Mouse (Mus musculus) intestine, embryonic 16.5 days (tissue): ENCODE measurements around the gene Fbxl13. TPM values are rescaled to one million over a fixed set of nuclear protein-coding genes. Genes with fewer than 3 reads are reported as not detected.

Experiments used
- ATAC-seq: fragments of 200-750 bp; cut with Nextera tagmentation; 2 replicates; pipeline ENCODE4 v1.8.0; 2017; ENCODE audit warnings: moderate TSS enrichment, moderate library complexity
- H3K27ac ChIP-seq: fragments of 300-500 bp; sonication (generic); 2 replicates; pipeline ENCODE4 v1.5.1; 2014; ENCODE audit warnings: mild to moderate bottlenecking, low read length
- H3K27me3 ChIP-seq: fragments of 300-500 bp; sonication (generic); replicated peaks from 2 replicates; pipeline ENCODE4 v1.6.1; 2014; ENCODE audit warnings: low read length, control low read depth, mixed read lengths; ENCODE audit not compliant: control insufficient read depth, insufficient read depth
- H3K36me3 ChIP-seq: fragments of 300-500 bp; sonication (generic); 2 replicates; pipeline ENCODE4 v1.6.1; 2014; ENCODE audit warnings: low read length, control low read depth; ENCODE audit not compliant: control insufficient read depth, insufficient read depth
- H3K4me1 ChIP-seq: fragments of 300-500 bp; sonication (generic); 2 replicates; pipeline ENCODE4 v1.6.1; 2014; ENCODE audit warnings: low read length, control low read depth, mixed read lengths; ENCODE audit not compliant: control insufficient read depth, insufficient read depth
- H3K4me2 ChIP-seq: fragments of 300-500 bp; sonication (generic); 2 replicates; pipeline ENCODE4 v1.6.1; 2014; ENCODE audit warnings: low read depth, low read length, control low read depth
- H3K4me3 ChIP-seq: fragments of 300-500 bp; sonication (generic); 2 replicates; pipeline ENCODE4 v1.5.1; 2014; ENCODE audit warnings: mild to moderate bottlenecking, low read length
- H3K9ac ChIP-seq: fragments of 300-500 bp; sonication (generic); 2 replicates; pipeline ENCODE4 v1.6.1; 2014; ENCODE audit warnings: low read depth, low read length
- H3K9me3 ChIP-seq: fragments of 300-500 bp; sonication (generic); 2 replicates; pipeline ENCODE4 v1.6.1; 2016; ENCODE audit warnings: low read length, control low read depth; ENCODE audit not compliant: control insufficient read depth
- WGBS: fragments of 180-500 bp; shearing (Covaris S2); extraction: QIAGEN DNeasy Blood & Tissue Kit; methylation state at CpG from one replicate; pipeline ENCODE4 v1.1.7; 2014; 5-methylcytosine and 5-hydroxymethylcytosine counted together
- polyA plus RNA-seq: library from polyadenylated mRNA; unstranded; fragments of >200 nt; fragmentation: Nextera tagmentation; extraction: Ambion mirVana; gene quantifications from 2 replicates; pipeline ENCODE4 v1.2.1, GENCODE M21; 2015

Fbxl13 gene
- polyA plus RNA-seq, 1 experiment from 2014 or later = 0.09 TPM

GRCm38 (mm10) chr5:21660850-21661249 is 15.4 kb upstream of the Fbxl13 start:
- Histone ChIP-seq H3K4me3 (no peak overlapping the region), H3K27ac (no peak overlapping the region), H3K9me3 (no peaks in the 10 kb centered on the region), H3K4me2 (no peak overlapping the region), H3K9ac (no peak overlapping the region), H3K36me3 (peaks cover 2% of the 10 kb centered on the region), H3K27me3 (no peaks in the 10 kb centered on the region), H3K4me1 (no peaks in the 10 kb centered on the region)
- ATAC-seq = no peak
- 69% methylated on average over 6 of the region's 6 CpGs for WGBS

DNA sequence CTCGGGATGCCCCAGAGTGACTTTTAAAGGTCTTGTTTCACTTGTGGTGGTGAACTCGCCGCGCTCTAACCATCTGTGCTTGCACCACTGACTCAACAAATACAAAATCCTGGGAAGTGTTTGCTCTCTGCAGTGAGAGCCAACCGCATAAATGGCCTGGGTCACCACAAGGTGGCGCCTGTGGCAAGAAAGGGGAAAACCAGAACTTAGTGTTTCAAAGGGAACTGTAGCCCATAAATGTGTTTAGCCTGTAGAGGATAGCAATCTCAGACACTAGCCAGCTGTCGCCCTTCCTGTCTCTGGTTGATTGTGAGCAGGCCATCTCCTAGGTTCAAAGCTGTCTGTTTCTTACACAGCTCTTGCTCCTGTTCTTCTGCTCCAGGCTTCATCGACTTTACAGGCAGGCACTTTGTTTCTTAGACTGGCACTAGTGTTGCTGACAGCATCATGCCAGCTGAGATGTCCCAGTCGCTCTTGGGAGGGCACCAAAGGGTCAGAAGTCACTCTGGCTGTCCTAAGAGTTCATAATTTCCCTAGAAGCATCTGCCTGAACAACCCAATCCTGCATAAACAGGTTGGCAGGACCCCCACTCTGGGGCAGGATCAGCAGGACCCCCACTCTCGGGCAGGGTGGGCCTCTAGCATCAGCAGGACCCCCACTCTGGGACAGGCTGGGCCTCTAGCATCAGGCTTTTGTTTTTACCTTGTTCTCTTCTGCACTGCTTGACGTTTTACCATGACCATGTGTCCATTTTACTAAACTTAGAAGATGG is 13.4 kb upstream of the Fbxl13 start:
- WGBS = 40% methylated on average over 11 of the region's 11 CpGs
- Histone ChIP-seq H3K4me3 (no peak overlapping the region), H3K9ac (no peak overlapping the region), H3K4me2 (no peak overlapping the region), H3K27me3 (no peaks in the 10 kb centered on the region), H3K9me3 (no peaks in the 10 kb centered on the region), H3K27ac (no peak overlapping the region), H3K4me1 (no peaks in the 10 kb centered on the region), H3K36me3 (peaks cover 5% of the 10 kb centered on the region)
- ATAC-seq = peak; percentile 88

GRCm38 (mm10) chr5:21658038-21658437 is 12.6 kb upstream of the Fbxl13 start:
- no peaks in the 10 kb centered on the region for H3K9me3 ChIP-seq
- no peak overlapping the region for H3K27ac ChIP-seq
- H3K27me3 ChIP-seq = no peaks in the 10 kb centered on the region
- no peak for ATAC-seq
- H3K9ac ChIP-seq = no peak overlapping the region
- H3K4me3 ChIP-seq = no peak overlapping the region
- 85% methylated on average over 6 of the region's 6 CpGs for WGBS
- no peaks in the 10 kb centered on the region for H3K4me1 ChIP-seq
- peaks cover 5% of the 10 kb centered on the region for H3K36me3 ChIP-seq
- H3K4me2 ChIP-seq = no peak overlapping the region

- Histone ChIP-seq H3K4me1 (no peaks in the 10 kb centered on the region), H3K4me2 (no peak overlapping the region), H3K36me3 (peaks cover 3% of the 10 kb centered on the region), H3K9me3 (no peaks in the 10 kb centered on the region), H3K27me3 (no peaks in the 10 kb centered on the region), H3K4me3 (no peak overlapping the region), H3K27ac (no peak overlapping the region), H3K9ac (no peak overlapping the region)
- WGBS = 86% methylated on average over 9 of the region's 9 CpGs
- no peak for ATAC-seq
Measured at GRCm38 (mm10) chr5:21656912-21657311, 11.5 kb upstream of the Fbxl13 start.

- H3K36me3 ChIP-seq = peaks cover 8% of the 10 kb centered on the region
- H3K27ac ChIP-seq = no peak overlapping the region
- no peak overlapping the region for H3K4me3 ChIP-seq
- no peak overlapping the region for H3K4me2 ChIP-seq
- WGBS = 83% methylated on average over 7 of the region's 7 CpGs
- no peaks in the 10 kb centered on the region for H3K9me3 ChIP-seq
- no peak overlapping the region for H3K9ac ChIP-seq
- no peaks in the 10 kb centered on the region for H3K4me1 ChIP-seq
- ATAC-seq = no peak
- no peaks in the 10 kb centered on the region for H3K27me3 ChIP-seq
Measured at GRCm38 (mm10) chr5:21651885-21652612, 6.6 kb upstream of the Fbxl13 start.

DNA sequence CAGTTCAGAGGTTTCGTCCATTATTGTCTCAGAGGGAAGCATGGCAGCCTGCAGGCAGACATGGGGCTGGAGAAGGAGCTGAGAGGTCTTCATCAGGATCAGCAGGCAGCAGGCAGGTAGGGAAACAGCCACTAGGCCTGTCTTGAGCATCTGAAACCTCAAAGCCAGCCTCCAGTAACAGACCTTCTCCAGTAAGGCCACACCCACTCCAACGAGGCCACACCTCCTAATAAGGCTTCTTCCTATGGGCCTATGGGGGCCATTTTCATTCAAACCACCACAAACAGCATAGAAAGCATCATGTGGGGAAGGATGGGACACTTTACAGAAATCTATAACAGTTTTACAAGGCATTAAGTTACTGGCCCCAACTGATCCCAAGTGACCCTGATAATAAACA is 5.3 kb upstream of the Fbxl13 start:
- peaks cover 8% of the 10 kb centered on the region; the same call in 1 of the 2 replicates for H3K36me3 ChIP-seq
- ATAC-seq = no peak
- no peaks in the 10 kb centered on the region for H3K27me3 ChIP-seq
- H3K27ac ChIP-seq = no peak overlapping the region
- H3K4me2 ChIP-seq = no peak overlapping the region
- no peaks in the 10 kb centered on the region for H3K4me1 ChIP-seq
- no peak overlapping the region for H3K9ac ChIP-seq
- H3K9me3 ChIP-seq = no peaks in the 10 kb centered on the region
- 80% methylated on average over 2 of the region's 2 CpGs for WGBS
- H3K4me3 ChIP-seq = no peak overlapping the region

DNA sequence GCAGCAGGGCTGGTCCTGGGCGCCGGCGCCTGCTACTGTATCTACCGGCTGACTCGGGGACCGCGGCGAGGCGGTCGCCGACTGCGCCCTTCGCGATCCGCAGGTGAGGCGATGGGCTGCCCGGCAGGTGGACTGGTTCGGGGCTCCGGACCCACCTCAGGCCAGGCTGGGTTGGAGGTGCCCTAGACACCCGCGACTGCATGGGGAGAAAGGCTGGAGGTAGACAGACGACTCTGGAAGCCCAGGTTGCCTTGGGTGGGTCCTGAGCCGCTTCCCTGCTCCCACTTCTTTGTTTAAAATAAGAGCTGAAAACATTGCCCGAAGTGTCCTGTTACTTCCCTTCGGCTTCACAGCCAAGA is 678 bp upstream of the Fbxl13 start:
- no peaks in the 10 kb centered on the region for H3K9me3 ChIP-seq
- ATAC-seq = no peak
- peak overlapping the region; percentile 88 for H3K9ac ChIP-seq
- no peaks in the 10 kb centered on the region for H3K4me1 ChIP-seq
- peak overlapping the region; percentile 82 for H3K4me3 ChIP-seq
- H3K36me3 ChIP-seq = peaks cover 5% of the 10 kb centered on the region; the same call in 1 of the 2 replicates
- H3K27ac ChIP-seq = peak overlapping the region; percentile 83
- peak overlapping the region; percentile 80 for H3K4me2 ChIP-seq
- H3K27me3 ChIP-seq = no peaks in the 10 kb centered on the region
- WGBS = 0% methylated on average over 25 of the region's 25 CpGs

DNA sequence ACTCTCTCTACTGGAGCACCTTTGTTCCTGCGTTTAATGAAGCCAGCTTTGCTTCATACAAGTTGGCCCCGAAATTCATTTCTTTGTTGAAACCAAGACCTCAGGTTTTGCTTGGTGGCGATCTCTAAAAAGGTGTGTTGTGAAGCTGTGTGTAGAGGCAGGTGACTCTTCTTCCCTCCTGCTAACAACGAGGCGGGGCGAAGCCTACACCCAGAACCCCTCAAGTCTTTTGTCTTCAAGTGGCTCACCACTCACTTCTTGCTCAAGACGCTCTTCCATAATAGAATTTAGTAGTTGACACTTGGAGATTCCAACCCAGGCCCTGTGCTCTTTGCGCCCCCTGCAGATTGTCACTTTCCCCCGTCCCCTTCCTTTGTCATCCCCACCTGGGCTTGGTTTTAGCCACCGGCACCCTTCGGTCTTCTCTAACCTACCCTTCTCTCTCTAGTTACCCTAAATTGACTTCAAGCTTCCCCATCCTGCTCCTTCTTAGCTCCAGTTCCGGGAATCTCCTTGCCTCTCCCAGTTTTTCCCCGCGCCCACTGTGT is 469 bp downstream of the Fbxl13 start:
- 15% methylated on average over 14 of the region's 14 CpGs for WGBS
- Histone ChIP-seq H3K4me3 (peak overlapping the region; percentile 45), H3K9ac (no peak overlapping the region), H3K27ac (no peak overlapping the region), H3K4me1 (no peaks in the 10 kb centered on the region), H3K4me2 (peak overlapping the region; percentile 68), H3K27me3 (no peaks in the 10 kb centered on the region), H3K36me3 (peaks cover 5% of the 10 kb centered on the region; the same call in 1 of the 2 replicates), H3K9me3 (no peaks in the 10 kb centered on the region)
- ATAC-seq = peak; percentile 1

DNA sequence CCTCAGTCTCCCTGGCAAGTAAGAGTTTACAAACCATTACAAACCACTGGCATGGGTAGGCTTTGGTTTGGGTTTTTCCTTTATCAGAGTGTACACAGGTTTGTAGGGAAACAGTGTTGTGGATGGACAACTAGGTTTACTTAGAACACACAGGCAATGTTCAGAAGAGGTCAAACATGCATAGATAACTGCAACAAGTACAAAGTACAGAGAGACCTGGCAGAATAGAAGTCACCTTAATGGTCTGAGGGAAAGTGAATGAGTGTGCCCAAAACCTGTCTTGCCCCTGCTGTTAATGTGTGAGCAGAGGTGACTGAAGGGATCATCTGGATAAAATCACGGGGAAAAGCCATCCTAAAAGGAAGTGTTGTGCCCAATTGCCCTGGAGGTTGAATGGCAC is 1.8 kb downstream of the Fbxl13 start:
- Histone ChIP-seq H3K4me3 (no peak overlapping the region), H3K36me3 (0 out of 2 replicates have a peak, but pooled peaks cover 3% of the 10 kb centered on the region), H3K9me3 (no peaks in the 10 kb centered on the region), H3K9ac (no peak overlapping the region), H3K4me2 (no peak overlapping the region), H3K27ac (no peak overlapping the region), H3K27me3 (no peaks in the 10 kb centered on the region), H3K4me1 (0 out of 2 replicates have a peak, but pooled peaks cover 4% of the 10 kb centered on the region)
- ATAC-seq = no peak
- WGBS = 50% methylated on average over 1 of the region's 1 CpGs
